Mouse (Mus musculus): ENCODE results near the gene Il23r. TPM values are rescaled to one million over a fixed set of nuclear protein-coding genes. Genes with fewer than 3 reads are reported as not detected.
"Not testable (repeated sequence)": the region's sequence is repeated elsewhere in the genome, so short reads cannot be mapped to it uniquely, and the experiment has no call there.

Il23r gene
- total RNA-seq (2021) = not detected
- long read RNA-seq, experiment 1 = 0 reads
- long read RNA-seq, experiment 2 = 0 reads

DNA sequence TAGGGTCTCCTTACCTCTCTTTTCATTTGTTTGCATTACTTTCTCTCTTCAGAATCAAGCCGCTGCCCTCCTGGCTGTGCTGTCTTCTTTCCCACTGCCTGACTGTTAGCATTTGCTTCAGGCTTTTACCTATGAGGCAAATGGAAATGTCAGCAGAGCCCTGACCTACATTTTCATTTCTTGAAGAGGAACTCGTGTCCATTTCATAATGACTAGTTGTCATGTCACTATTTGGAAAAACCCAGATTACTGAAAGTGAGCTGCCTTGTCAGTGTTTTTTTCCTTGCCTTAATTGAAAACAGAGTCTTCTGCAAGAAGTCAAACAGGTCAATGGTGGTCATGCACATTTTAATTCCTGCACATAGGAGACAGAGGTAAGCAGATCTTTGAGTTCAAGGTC lies at the start of gene Il23r:
Il23r (minus strand) TSS at position 101 of the 400 bp plus-strand sequence.
- DNase-seq = no peak
- intact Hi-C loops (cut with DNase I; ENCODE audit: low total_unique reads) = no loop called here

GRCm38 (mm10) chr6:67535777-67536054 lies 44.1 kb upstream of the Il23r start, which contains the start of gene Tacstd2:
Gene Tacstd2, minus strand, starts transcription at chr6:67535796.
- intact Hi-C loops (cut with DNase I; ENCODE audit: low total_unique reads) = no loop called here
- DNase-seq = no peak

- DNase-seq = no peak
Measured at GRCm38 (mm10) chr6:67535005-67535776, 43.5 kb upstream of the Il23r start.

DNA sequence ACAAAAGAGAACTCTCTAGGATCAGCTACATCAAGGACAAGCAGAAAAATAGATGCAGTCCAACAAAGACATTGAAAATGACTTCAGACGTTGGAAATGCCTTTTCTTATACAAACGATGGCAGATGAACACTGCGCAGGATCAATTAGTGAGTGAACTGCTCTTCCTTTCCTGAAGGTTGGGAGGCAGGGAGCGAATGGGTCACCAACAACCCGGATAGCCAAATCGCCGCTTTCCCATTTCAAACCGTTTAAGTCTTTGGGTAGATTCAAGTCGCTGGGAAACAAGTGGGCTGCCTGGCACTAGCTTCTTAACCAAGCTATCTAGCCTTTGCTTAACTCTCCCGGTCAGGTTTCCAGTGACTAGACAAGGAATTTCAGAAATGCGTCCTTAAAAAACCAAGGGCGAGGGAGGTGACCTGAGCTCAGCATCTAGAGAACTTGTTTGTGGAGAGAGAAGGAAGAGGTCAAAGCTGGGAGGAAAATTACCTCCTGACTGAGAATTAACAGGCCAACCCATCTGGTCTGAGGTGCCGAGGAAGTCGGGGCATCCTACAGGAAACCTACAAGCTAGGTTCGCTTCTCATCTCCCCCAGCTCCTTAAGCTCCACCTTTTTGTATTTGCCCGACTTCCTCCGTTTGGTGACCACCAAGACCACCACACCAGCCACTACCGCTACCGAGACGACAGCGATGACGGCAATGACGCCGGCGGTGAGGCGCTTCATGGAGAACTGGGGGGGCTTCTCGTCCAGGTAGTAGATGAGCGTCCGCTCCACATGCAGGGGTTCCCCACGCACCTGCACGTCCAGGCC lies 42.7 kb upstream of the Il23r start:
- DNase-seq = no peak
- intact Hi-C loops (cut with DNase I; ENCODE audit: low total_unique reads) = no loop called here

More at GRCm38 (mm10) chr6:67535005-67535776, 43.5 kb upstream of the Il23r start:
- intact Hi-C loops (cut with DNase I; ENCODE audit: low total_unique reads) = no loop called here

DNA sequence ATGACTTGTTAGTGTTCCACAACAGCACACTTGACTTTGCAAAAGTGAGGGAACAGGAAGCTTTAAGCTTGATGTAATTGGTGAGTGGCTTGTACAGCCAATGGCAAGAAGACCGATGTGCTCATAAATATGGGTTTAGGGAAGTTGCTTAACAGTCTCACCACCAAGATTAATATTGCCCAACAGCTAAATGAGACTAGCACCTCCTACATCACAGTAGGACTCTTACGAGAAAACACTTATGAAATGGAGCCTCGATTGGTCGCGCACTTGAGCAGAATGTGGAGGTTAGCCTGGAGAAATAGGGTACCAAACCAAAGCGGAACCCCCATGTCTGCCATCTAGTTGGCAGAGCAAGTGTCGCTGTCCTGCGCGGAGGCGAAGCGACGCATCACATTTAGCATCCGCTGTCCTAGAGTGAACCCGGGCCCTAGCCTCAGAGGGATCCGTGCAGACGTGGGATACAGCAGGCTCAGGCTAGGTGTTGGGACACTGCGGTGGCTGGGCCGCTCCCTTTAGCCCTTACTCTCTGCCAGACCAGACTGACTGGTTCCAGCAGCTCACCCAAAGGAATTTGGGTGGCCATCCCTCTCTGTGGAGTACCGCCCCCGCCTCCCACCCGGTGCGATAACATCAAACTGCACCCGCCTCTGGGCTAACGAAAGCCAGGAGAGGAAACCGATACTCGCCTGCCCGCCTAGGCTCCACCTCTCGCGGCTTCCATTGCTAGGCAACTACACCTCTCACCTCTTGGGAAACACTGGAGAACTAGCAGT lies 41.2 kb upstream of the Il23r start:
- no peak for DNase-seq
- intact Hi-C loops (cut with DNase I; ENCODE audit: low total_unique reads) = no loop called here

- no peak for DNase-seq
- intact Hi-C loops (cut with DNase I; ENCODE audit: low total_unique reads) = no loop called here
Measured at GRCm38 (mm10) chr6:67531822-67532162, 40.1 kb upstream of the Il23r start.

GRCm38 (mm10) chr6:67530992-67531821 lies 39.6 kb upstream of the Il23r start:
- intact Hi-C loops (cut with DNase I; ENCODE audit: low total_unique reads) = no loop called here
- no peak for DNase-seq

DNA sequence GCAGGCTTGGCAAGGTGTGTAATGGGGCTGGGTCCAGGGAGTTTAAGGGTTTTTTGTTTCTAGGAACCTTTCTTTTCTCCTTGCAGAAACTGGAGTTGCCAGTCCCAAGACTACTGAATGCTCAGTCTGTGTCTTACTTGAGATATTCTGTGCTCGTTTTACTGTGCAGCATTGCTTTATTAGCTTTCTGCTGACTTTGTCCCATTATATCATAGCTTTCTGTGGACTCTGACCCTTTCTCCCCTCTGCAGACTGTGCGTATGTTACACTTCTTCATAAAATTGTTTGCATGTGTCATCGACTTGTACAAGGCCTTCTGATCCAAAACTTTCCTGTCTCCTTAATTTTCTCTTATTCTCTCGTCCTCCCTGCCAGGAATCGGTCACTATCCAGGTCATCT lies 34.7 kb upstream of the Il23r start:
- DNase-seq = no peak
- intact Hi-C loops (cut with DNase I; ENCODE audit: low total_unique reads) = no loop called here

DNA sequence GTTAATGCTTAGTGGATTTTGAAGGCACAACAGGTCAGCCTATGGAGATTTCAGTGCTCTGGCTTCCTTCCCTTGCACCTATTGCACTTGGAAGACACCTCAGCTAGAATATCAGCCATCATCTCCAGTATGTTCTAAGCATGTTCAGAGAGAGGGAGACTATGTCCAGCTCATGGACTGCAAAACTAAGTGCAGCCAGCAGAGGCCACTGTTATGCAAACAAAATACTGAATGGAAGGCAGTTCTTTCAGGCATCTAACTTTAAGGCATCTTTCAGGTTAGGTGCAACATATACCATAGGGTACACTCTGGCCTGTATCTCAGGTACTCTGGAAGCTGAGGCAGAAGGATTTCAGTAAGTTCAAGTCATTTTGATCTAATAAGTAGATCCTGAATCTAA lies 19.1 kb upstream of the Il23r start:
- intact Hi-C loops (cut with DNase I; ENCODE audit: low total_unique reads) = no loop called here
- no peak for DNase-seq

- intact Hi-C loops (cut with DNase I; ENCODE audit: low total_unique reads) = not testable (repeated sequence)
Measured at GRCm38 (mm10) chr6:67501938-67502337, 10.3 kb upstream of the Il23r start.

GRCm38 (mm10) chr6:67481012-67481411 lies 10.6 kb downstream of the Il23r start:
- intact Hi-C loops (cut with DNase I; ENCODE audit: low total_unique reads) = no loop called here
- DNase-seq = no peak

More at GRCm38 (mm10) chr6:67501938-67502337, 10.3 kb upstream of the Il23r start:
- DNase-seq = not testable (repeated sequence)

DNA sequence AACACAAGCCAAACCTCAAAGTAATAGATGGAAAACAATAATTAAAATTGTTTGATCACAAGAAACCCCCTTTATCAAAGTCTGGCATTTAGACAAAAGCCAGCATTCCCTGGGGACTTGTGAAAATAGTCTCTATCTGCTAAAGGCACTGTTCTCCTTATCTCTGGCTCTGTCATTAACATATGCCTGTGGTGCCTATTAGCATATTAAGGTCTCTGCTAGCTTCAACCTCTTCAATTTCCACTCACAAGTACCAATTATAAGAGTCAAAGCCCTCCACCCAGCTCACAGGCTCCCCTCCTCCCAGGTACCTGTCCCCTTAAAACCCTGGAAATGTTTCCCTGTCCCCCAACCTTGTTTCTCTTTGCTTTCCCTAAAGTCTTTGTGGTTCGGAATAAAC lies 20.4 kb downstream of the Il23r start:
- DNase-seq = no peak
- intact Hi-C loops (cut with DNase I; ENCODE audit: low total_unique reads) = no loop called here

DNA sequence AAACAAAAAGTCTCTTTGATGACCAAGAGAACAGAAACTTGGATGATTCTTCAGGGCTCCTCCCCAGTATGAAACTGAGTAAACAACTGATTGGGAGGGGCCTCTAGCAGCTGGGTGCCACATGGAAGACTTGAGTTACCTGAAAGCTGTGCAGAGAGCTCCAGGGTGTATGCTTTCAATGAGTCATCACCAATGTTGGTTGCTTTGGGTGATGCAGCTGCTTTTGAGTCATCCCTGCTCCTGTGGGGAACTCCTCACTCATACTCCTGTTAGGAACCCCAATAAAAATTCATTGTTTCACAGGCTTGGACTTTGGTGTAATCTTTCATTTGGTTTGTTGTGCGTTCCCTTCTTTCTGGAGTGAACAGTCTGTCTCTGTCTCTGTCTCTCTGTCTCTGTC lies 32.2 kb downstream of the Il23r start:
- DNase-seq = no peak
- intact Hi-C loops (cut with DNase I; ENCODE audit: low total_unique reads) = no loop called here

DNA sequence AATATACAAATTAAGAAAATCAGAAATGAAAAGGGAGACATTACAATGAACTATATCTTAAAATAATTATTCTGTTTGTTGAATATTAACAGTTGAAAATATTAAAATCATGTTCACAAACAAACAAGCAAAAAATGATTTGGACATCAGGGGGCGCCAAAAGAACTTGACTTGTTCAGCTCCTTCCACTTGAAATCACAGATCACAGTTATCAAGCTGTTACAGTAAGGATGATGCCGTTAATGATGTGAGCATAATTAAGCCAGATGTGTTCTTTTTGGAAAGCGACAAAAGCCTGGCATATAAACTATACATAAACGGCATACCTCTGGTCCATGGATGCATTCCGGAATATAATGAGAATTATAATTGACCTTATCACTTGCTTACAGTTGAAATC lies 40.3 kb downstream of the Il23r start:
- intact Hi-C loops (cut with DNase I; ENCODE audit: low total_unique reads) = no loop called here
- DNase-seq = no peak

- intact Hi-C loops (cut with DNase I; ENCODE audit: low total_unique reads) = no loop called here
Measured at GRCm38 (mm10) chr6:67445866-67446265, 45.8 kb downstream of the Il23r start.

GRCm38 (mm10) chr6:67443124-67443523 lies 48.5 kb downstream of the Il23r start:
- intact Hi-C loops (cut with DNase I; ENCODE audit: low total_unique reads) = no loop called here
- DNase-seq = no peak

More at GRCm38 (mm10) chr6:67445866-67446265, 45.8 kb downstream of the Il23r start:
- DNase-seq = no peak

- intact Hi-C loops (cut with DNase I; ENCODE audit: low total_unique reads) = no loop called here
- no peak for DNase-seq
Measured at GRCm38 (mm10) chr6:67437814-67438385, 53.8 kb downstream of the Il23r start.

GRCm38 (mm10) chr6:67437028-67437427 lies 54.6 kb downstream of the Il23r start:
- DNase-seq = no peak
- intact Hi-C loops (cut with DNase I; ENCODE audit: low total_unique reads) = no loop called here

DNA sequence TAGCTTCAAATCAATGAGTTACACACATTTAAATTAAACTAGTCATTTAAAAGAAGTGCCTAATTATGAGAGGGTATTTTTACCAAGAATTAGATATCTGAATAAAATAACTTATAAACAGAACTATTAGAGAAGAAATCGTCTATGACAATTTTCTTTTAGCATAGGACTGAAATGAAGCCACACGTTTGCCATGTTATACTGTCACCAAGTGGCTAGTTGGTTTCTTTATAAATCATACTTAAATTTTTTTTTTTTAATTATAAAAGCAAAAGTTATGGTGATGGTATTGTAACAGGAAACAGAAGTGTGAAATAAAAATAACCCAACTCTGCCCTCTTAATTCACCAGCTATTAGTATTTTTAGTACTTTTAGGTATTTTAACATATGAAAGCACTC lies 55.4 kb downstream of the Il23r start:
- DNase-seq = no peak
- intact Hi-C loops (cut with DNase I; ENCODE audit: low total_unique reads) = no loop called here
